In genomic region chr1:82838469-82839295, GRCm38 (mm10) we compare ENCODE assay signal across 8 mouse cellular contexts. TPM values are rescaled to one million over a fixed set of nuclear protein-coding genes. Genes with fewer than 3 reads are reported as not detected.
DNase-seq lines count a peak whose midpoint lies in the region; ATAC-seq and TF ChIP-seq lines count a peak whose summit lies in the region.

No protein-coding gene starts in this region.

- H3K36me3 ChIP-seq in heart, embryonic 12.5 days, result 0 out of 2 replicates have a peak, but pooled peaks cover 4% of the 10 kb centered on the region
- H3K36me3 ChIP-seq in heart, embryonic 16.5 days (ENCODE audit: control insufficient read depth, insufficient read depth), result no peaks in the 10 kb centered on the region
- peaks cover 11% of the 10 kb centered on the region; the same call in 1 of the 2 replicates for H3K36me3 ChIP-seq in liver, embryonic 16.5 days (ENCODE audit: control insufficient read depth, insufficient read depth)

- 32% methylated on average over 18 of the region's 18 CpGs for WGBS in heart, embryonic 12.5 days
- 40% methylated on average over 18 of the region's 18 CpGs for WGBS in bone marrow, adult 2 months
- 33% methylated on average over 18 of the region's 18 CpGs for WGBS in heart, embryonic 16.5 days
- WGBS in liver, embryonic 16.5 days (ENCODE audit: insufficient replicate concordance), result 29% methylated on average over 18 of the region's 18 CpGs

- ATAC-seq in heart, embryonic 12.5 days (ENCODE audit: insufficient number of reproducible peaks, low FRiP score), result no peak
- 0 out of 2 replicates have a peak, but pooled peaks have one; percentile 8 for ATAC-seq in heart, embryonic 16.5 days (replicated peaks; ENCODE audit: extremely low read depth, insufficient read depth, low FRiP score)
- ATAC-seq in liver, embryonic 16.5 days (ENCODE audit: low read depth), result no peak

- no peaks in the 10 kb centered on the region for H3K27me3 ChIP-seq in heart, embryonic 12.5 days (replicated peaks)
- no peaks in the 10 kb centered on the region for H3K27me3 ChIP-seq in heart, embryonic 16.5 days (ENCODE audit: control insufficient read depth, insufficient read depth, low read length)
- no peaks in the 10 kb centered on the region for H3K27me3 ChIP-seq in liver, embryonic 16.5 days (ENCODE audit: control insufficient read depth, insufficient read depth, low read depth, low read length)

- no peak overlapping the region for H3K27ac ChIP-seq in heart, embryonic 12.5 days (ENCODE audit: poor library complexity, severe bottlenecking)
- H3K27ac ChIP-seq in bone marrow, adult 2 months (ENCODE audit: control insufficient read depth, insufficient read depth, low read depth, low read length, poor library complexity), result no peak overlapping the region
- H3K27ac ChIP-seq in heart, embryonic 16.5 days (ENCODE audit: low read length), result no peak overlapping the region
- peak overlapping the region; percentile 98 for H3K27ac ChIP-seq in liver, embryonic 16.5 days (ENCODE audit: low read length)

- H3K9me3 ChIP-seq in heart, embryonic 12.5 days (replicated peaks), result no peaks in the 10 kb centered on the region
- no peaks in the 10 kb centered on the region for H3K9me3 ChIP-seq in heart, embryonic 16.5 days (replicated peaks; ENCODE audit: control insufficient read depth, low read length)
- no peaks in the 10 kb centered on the region for H3K9me3 ChIP-seq in liver, embryonic 16.5 days (replicated peaks; ENCODE audit: control insufficient read depth, low read length)

- H3K9ac ChIP-seq in heart, embryonic 12.5 days, result no peak overlapping the region; the same call in 1 of the 2 replicates
- H3K9ac ChIP-seq in heart, embryonic 16.5 days (ENCODE audit: low read length), result peak overlapping the region; percentile 69
- peak overlapping the region; percentile 99 for H3K9ac ChIP-seq in liver, embryonic 16.5 days (ENCODE audit: low read depth, low read length)

- TF ChIP-seq POLR2A in bone marrow, adult 2 months (IDR thresholded peaks at IDR 0.05; ENCODE audit: borderline replicate concordance, control insufficient read depth, low read depth, low read length), result no peak

- DNase-seq in heart, adult 8-10 months (ENCODE audit: low spot score), result no peak
- no peak for DNase-seq in B cell, adult 2 months
- no peak for DNase-seq in layer of hippocampus, adult 9-11 months
- DNase-seq in layer of hippocampus, adult 8-10 months (ENCODE audit: low spot score in 2 of 2), result no peak

- no peak for TF ChIP-seq CTCF in bone marrow, adult 2 months (IDR thresholded peaks at IDR 0.05; ENCODE audit: control insufficient read depth, insufficient read depth, low read length)

- H3K4me2 ChIP-seq in heart, embryonic 12.5 days, result peak overlapping the region; percentile 73
- H3K4me2 ChIP-seq in heart, embryonic 16.5 days (ENCODE audit: low read depth, low read length), result peak overlapping the region; percentile 73
- H3K4me2 ChIP-seq in liver, embryonic 16.5 days (ENCODE audit: low read depth, low read length), result peak overlapping the region; percentile 82

- peak overlapping the region; percentile 99 for H3K4me3 ChIP-seq in heart, embryonic 12.5 days
- H3K4me3 ChIP-seq in bone marrow, adult 2 months (replicated peaks; ENCODE audit: control insufficient read depth, low read depth, low read length), result peak overlapping the region; percentile 95
- peak overlapping the region; percentile 99 for H3K4me3 ChIP-seq in heart, embryonic 16.5 days (ENCODE audit: low read length)
- peak overlapping the region; percentile 98 for H3K4me3 ChIP-seq in liver, embryonic 16.5 days (ENCODE audit: low read depth, low read length)

- H3K4me1 ChIP-seq in heart, embryonic 12.5 days (replicated peaks), result peaks cover 52% of the 10 kb centered on the region
- H3K4me1 ChIP-seq in bone marrow, adult 2 months (ENCODE audit: control insufficient read depth, insufficient read depth, low read length), result no peaks in the 10 kb centered on the region; the same call in 1 of the 2 replicates
- peaks cover 22% of the 10 kb centered on the region for H3K4me1 ChIP-seq in heart, embryonic 16.5 days (ENCODE audit: control insufficient read depth, insufficient read depth, low read length)
- H3K4me1 ChIP-seq in liver, embryonic 16.5 days (ENCODE audit: control insufficient read depth, low read depth, low read length), result peaks cover 70% of the 10 kb centered on the region

RNA-seq across cellular contexts. Expression of gene Agfg1, which starts 0.6 kb away (rescaled TPM):
- 46.4 and 47.0 TPM in 2 replicates for polyA plus RNA-seq in heart, embryonic 12.5 days (2016; fragmentation: Nextera tagmentation; extraction: Ambion mirVana)
- 10 to 100 TPM; 23.8 to 28.7 (median 26.0) TPM for total RNA-seq in heart, adult 8-10 months (2022)
- 14.5 and 15.6 TPM in 2 replicates for polyA plus RNA-seq in bone marrow, adult 2 months (2011; ENCODE audit: insufficient read depth, insufficient read length, low replicate concordance, missing spikeins)
- polyA plus RNA-seq in heart, embryonic 16.5 days (2015; fragmentation: Nextera tagmentation; extraction: Ambion mirVana), result 30.0 and 30.4 TPM in 2 replicates
- polyA plus RNA-seq in liver, embryonic 16.5 days (2015; fragmentation: Nextera tagmentation; extraction: Ambion mirVana), result 39.0 and 44.7 TPM in 2 replicates
- 10 to 100 TPM; 61.6 to 70.6 (median 67.7) TPM for total RNA-seq in layer of hippocampus, adult 8-10 months (2022)
